Mouse (Mus musculus): ENCODE data around the gene Nwd2. TPM values are rescaled to one million over a fixed set of nuclear protein-coding genes. Genes with fewer than 3 reads are reported as not detected.

Gene Nwd2
- polyA plus RNA-seq, 1 experiment from 2014 or later, result 2.9 TPM

DNA sequence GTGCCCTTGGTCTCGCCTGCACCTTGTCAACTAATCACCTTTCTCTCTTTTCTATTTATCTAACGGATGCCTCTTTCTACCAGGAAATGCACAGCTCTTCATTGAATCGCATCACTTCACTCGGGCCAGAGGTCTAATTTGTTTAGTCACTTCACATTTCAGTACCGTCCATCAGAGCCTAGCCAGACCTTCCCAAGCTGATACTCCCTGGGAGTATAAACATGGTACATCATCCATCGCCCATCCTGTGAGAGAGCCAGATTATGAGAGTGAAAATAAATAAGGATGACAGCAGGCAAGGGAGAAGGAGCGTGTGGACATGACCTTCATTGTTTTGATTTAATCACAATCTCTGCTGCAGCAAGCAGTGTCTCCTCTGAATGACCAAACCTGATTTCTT, 86.6 kb downstream of the Nwd2 start:
- WGBS, result 88% methylated on average over 7 of the region's 7 CpGs
- DNase-seq (ENCODE audit: low spot score), result no peak
- no peaks in the 10 kb centered on the region for H3K4me1 ChIP-seq (ENCODE audit: control insufficient read depth, insufficient read depth, low read length)
- no peak for ATAC-seq
- H3K4me3 ChIP-seq (ENCODE audit: low read depth, low read length), result no peak overlapping the region
- H3K36me3 ChIP-seq (ENCODE audit: control insufficient read depth, insufficient read depth, low read length), result no peaks in the 10 kb centered on the region
- H3K27ac ChIP-seq (ENCODE audit: low read depth, low read length), result no peak overlapping the region
- no peak overlapping the region for H3K4me2 ChIP-seq (ENCODE audit: low read length)
- no peaks in the 10 kb centered on the region for H3K27me3 ChIP-seq (replicated peaks; ENCODE audit: control insufficient read depth, insufficient read depth, low read length)
- no peak overlapping the region for H3K9ac ChIP-seq (ENCODE audit: low read length)
- no peaks in the 10 kb centered on the region for H3K9me3 ChIP-seq (replicated peaks; ENCODE audit: control insufficient read depth, low read length)

DNA sequence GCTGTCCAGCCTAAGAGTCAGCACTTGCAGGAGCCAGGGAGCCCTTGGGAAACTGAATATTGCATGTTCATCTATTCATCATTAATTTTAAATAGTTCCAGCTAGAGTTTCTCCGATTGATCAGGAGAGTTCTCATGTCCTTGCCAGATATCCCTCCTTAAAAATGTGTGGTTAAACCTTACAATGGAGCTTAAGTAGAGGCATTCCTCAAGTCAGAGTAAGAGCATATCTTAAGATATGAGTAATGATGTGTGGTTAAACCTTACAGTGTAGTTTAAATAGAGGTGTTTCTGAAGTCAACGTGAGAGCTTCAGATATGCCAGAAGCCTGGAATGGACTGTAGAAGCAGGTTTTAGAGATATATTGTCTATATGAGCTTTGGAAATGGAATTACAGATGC, 94.5 kb downstream of the Nwd2 start:
- no peaks in the 10 kb centered on the region for H3K27me3 ChIP-seq (replicated peaks; ENCODE audit: control insufficient read depth, insufficient read depth, low read length)
- H3K9me3 ChIP-seq (replicated peaks; ENCODE audit: control insufficient read depth, low read length), result no peaks in the 10 kb centered on the region
- H3K9ac ChIP-seq (ENCODE audit: low read length), result no peak overlapping the region
- no peak overlapping the region for H3K4me3 ChIP-seq (ENCODE audit: low read depth, low read length)
- H3K4me2 ChIP-seq (ENCODE audit: low read length), result no peak overlapping the region
- WGBS, result 92% methylated on average over 2 of the region's 2 CpGs
- no peak for ATAC-seq
- no peaks in the 10 kb centered on the region for H3K36me3 ChIP-seq (ENCODE audit: control insufficient read depth, insufficient read depth, low read length)
- H3K4me1 ChIP-seq (ENCODE audit: control insufficient read depth, insufficient read depth, low read length), result no peaks in the 10 kb centered on the region
- DNase-seq (ENCODE audit: low spot score), result no peak
- H3K27ac ChIP-seq (ENCODE audit: low read depth, low read length), result no peak overlapping the region

DNA sequence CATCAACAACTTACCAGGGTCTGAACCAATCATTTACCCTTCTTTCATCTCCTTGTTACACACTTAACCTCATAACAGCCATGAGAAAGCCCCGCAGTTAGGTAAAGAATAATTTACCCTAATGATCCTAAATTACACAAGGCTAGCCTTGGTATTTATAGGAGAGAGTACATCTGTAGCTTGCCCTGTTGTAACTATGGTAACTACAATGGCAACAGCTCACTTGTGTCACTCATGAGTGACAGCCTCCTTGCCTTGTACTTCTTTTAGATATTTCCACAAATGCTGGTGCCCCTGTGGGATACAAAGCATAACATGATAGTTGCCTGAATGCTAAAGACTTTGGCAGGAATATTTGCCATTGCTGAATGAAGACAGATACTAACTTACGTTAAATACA, 99.4 kb downstream of the Nwd2 start:
- WGBS, result 49% methylated on average over 2 of the region's 2 CpGs
- peak; percentile 29; the same call in 1 of the 2 replicates for ATAC-seq

DNA sequence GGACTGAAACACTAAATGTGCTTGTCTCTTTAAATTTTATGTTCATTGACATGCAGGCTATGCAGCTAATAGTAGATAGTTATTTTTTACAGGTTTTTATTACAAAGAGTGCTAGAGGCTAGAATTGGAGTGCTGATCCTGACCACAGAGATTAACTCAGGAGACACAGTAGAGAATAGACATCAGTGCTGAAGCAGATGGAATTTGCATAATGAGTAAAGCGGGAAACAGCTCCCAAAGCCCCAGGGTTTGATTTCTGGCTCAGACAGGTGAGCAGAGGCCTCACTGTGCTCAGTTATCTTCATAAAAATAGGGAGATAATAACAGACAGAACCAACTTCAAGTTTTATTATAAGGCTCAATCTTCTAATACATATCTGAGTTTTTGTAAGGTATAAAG, 99.9 kb downstream of the Nwd2 start:
- Histone ChIP-seq H3K27me3 (replicated peaks; ENCODE audit: control insufficient read depth, insufficient read depth, low read length) (no peaks in the 10 kb centered on the region), H3K36me3 (ENCODE audit: control insufficient read depth, insufficient read depth, low read length) (no peaks in the 10 kb centered on the region), H3K9ac (ENCODE audit: low read length) (no peak overlapping the region), H3K4me2 (ENCODE audit: low read length) (no peak overlapping the region), H3K4me1 (ENCODE audit: control insufficient read depth, insufficient read depth, low read length) (no peaks in the 10 kb centered on the region), H3K4me3 (ENCODE audit: low read depth, low read length) (no peak overlapping the region), H3K9me3 (replicated peaks; ENCODE audit: control insufficient read depth, low read length) (no peaks in the 10 kb centered on the region), H3K27ac (ENCODE audit: low read depth, low read length) (no peak overlapping the region)
- ATAC-seq (no peak), DNase-seq (ENCODE audit: low spot score) (no peak)
- WGBS, result 47% methylated on average over 1 of the region's 1 CpGs

More for the DNA sequence above, 99.4 kb downstream of the Nwd2 start:
- no peak overlapping the region for H3K9ac ChIP-seq (ENCODE audit: low read length)
- no peak overlapping the region for H3K4me3 ChIP-seq (ENCODE audit: low read depth, low read length)
- no peak overlapping the region for H3K4me2 ChIP-seq (ENCODE audit: low read length)
- DNase-seq (ENCODE audit: low spot score), result peak; percentile 11
- no peaks in the 10 kb centered on the region for H3K4me1 ChIP-seq (ENCODE audit: control insufficient read depth, insufficient read depth, low read length)
- H3K27me3 ChIP-seq (replicated peaks; ENCODE audit: control insufficient read depth, insufficient read depth, low read length), result no peaks in the 10 kb centered on the region
- H3K9me3 ChIP-seq (replicated peaks; ENCODE audit: control insufficient read depth, low read length), result no peaks in the 10 kb centered on the region
- H3K36me3 ChIP-seq (ENCODE audit: control insufficient read depth, insufficient read depth, low read length), result no peaks in the 10 kb centered on the region
- no peak overlapping the region for H3K27ac ChIP-seq (ENCODE audit: low read depth, low read length)

DNA sequence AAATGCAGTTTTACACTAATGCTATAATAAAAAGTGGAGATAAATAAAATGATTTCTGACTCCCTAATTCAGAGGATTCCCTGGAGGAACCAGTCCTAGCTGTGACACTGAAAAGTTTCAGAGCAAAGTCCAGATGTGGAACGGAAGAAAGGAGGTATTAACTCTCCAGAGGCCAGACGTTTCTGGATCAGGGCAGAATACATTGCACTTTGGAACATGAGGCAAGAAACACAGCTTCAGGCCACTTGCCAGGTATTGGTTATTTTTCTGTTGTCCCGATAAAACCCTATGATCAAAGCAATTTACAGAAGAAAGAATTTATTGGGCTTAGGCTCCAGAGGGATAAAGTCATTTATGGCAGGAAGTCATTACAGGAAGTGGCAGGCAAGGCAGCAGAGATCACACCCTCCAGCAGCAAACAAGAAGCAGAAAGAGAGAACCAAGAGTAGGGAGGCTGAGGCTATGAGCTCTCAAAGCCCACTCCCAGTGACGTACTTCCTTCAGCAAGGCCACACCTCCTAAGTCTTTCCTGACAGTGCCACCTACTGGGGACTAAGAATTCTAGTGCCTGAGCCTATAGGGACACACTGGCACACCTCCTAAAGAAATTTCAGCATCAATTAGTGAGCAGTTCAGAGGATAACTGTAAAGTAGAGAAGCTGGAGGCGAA, 106.3 kb downstream of the Nwd2 start:
- no peaks in the 10 kb centered on the region for H3K9me3 ChIP-seq (replicated peaks; ENCODE audit: control insufficient read depth, low read length)
- no peak overlapping the region for H3K27ac ChIP-seq (ENCODE audit: low read depth, low read length)
- no peak overlapping the region for H3K4me2 ChIP-seq (ENCODE audit: low read length)
- WGBS, result 79% methylated on average over 5 of the region's 5 CpGs
- no peak overlapping the region for H3K4me3 ChIP-seq (ENCODE audit: low read depth, low read length)
- H3K9ac ChIP-seq (ENCODE audit: low read length), result no peak overlapping the region
- no peaks in the 10 kb centered on the region for H3K27me3 ChIP-seq (replicated peaks; ENCODE audit: control insufficient read depth, insufficient read depth, low read length)
- H3K4me1 ChIP-seq (ENCODE audit: control insufficient read depth, insufficient read depth, low read length), result no peaks in the 10 kb centered on the region
- ATAC-seq, result no peak
- DNase-seq (ENCODE audit: low spot score), result peak; percentile 19
- no peaks in the 10 kb centered on the region for H3K36me3 ChIP-seq (ENCODE audit: control insufficient read depth, insufficient read depth, low read length)

DNA sequence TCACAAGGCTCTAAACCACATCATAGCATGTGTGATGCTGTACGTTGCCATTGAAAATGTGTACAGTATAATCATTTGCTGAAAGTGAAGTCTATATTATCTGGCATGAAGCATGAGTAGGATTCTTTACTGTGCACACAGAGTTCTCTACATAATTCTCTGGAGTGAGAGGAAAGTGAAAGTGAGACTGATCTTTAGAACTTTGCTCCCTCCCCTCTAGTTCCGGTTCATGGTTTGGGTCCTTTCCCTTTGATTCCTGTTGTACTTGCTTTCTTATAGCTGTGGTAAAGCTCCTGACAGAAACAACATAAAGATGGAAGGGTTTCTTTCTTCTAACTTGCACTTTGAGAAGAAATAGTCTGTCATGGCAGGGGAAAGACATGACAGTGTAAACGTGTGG, 107.0 kb downstream of the Nwd2 start:
- H3K27me3 ChIP-seq (replicated peaks; ENCODE audit: control insufficient read depth, insufficient read depth, low read length), result no peaks in the 10 kb centered on the region
- ATAC-seq, result no peak
- no peaks in the 10 kb centered on the region for H3K4me1 ChIP-seq (ENCODE audit: control insufficient read depth, insufficient read depth, low read length)
- H3K9ac ChIP-seq (ENCODE audit: low read length), result no peak overlapping the region
- no peak overlapping the region for H3K4me3 ChIP-seq (ENCODE audit: low read depth, low read length)
- no peaks in the 10 kb centered on the region for H3K9me3 ChIP-seq (replicated peaks; ENCODE audit: control insufficient read depth, low read length)
- H3K4me2 ChIP-seq (ENCODE audit: low read length), result no peak overlapping the region
- H3K27ac ChIP-seq (ENCODE audit: low read depth, low read length), result no peak overlapping the region
- DNase-seq (ENCODE audit: low spot score), result no peak
- H3K36me3 ChIP-seq (ENCODE audit: control insufficient read depth, insufficient read depth, low read length), result no peaks in the 10 kb centered on the region
- 86% methylated on average over 3 of the region's 3 CpGs for WGBS

DNA sequence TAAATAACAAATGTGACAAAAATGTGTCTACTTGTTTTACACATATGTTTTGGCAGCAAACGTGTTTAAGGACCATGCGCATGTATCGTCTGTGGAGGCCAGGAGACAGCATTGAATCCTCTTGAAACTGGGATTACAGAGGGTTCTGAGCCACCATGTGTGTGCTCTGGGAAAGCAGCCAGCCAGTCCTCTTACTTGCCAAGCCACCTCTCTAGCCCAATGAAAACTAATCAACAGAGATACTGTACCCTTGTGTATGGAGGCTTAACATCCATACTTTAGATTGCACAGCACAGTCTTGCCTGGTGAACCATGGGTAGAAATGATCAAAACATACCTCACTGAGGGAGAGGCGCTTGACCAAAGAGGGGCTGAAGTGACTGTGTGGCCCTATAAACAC, 117.0 kb downstream of the Nwd2 start:
- Histone ChIP-seq H3K9me3 (replicated peaks; ENCODE audit: control insufficient read depth, low read length) (no peaks in the 10 kb centered on the region), H3K36me3 (ENCODE audit: control insufficient read depth, insufficient read depth, low read length) (no peaks in the 10 kb centered on the region), H3K9ac (ENCODE audit: low read length) (no peak overlapping the region), H3K4me3 (ENCODE audit: low read depth, low read length) (no peak overlapping the region), H3K27ac (ENCODE audit: low read depth, low read length) (no peak overlapping the region), H3K27me3 (replicated peaks; ENCODE audit: control insufficient read depth, insufficient read depth, low read length) (no peaks in the 10 kb centered on the region), H3K4me1 (ENCODE audit: control insufficient read depth, insufficient read depth, low read length) (no peaks in the 10 kb centered on the region; the same call in 1 of the 2 replicates), H3K4me2 (ENCODE audit: low read length) (no peak overlapping the region)
- DNase-seq (ENCODE audit: low spot score) (peak; percentile 70), ATAC-seq (peak; percentile 62)
- 63% methylated on average over 4 of the region's 4 CpGs for WGBS

DNA sequence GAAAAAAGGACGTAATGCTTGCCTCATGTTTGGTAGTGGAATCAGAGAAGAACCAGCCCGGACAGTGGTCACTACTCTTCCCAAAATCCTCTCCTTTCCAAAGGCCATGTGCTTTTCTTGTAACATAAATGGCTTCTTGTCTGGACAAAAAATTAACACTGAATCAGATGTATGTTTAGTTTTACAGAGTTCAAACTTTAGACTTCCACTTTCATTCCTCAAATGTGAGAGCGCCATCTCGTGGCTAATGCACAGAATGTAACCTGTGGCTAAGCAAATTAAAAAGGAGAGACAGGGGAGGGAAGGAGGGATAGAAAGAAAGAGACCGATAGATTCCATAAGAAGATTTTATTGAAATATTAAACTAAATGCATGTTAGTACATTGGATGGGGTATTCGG, 117.8 kb downstream of the Nwd2 start:
- peak overlapping the region; percentile 37; the same call in 1 of the 2 replicates for H3K4me2 ChIP-seq (ENCODE audit: low read length)
- H3K9ac ChIP-seq (ENCODE audit: low read length), result no peak overlapping the region

DNA sequence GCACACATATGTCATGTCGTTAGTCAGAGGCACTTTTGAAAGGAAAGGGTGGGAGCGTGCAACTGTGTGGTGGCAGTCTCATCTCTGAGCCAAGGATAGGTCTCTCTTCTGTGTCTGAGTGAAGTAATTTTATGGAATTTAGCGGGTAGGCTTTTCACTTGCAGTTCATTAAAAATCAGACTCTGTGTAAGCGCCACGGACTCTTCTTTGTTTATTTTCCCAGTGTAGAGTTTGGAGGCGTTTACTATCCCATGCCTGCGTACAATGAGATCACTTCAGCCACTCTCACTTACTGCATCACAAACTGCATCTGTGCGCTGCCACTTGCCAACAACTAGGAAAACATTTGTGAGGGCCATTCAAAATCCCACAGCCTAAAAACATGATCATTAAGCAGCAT, 118.6 kb downstream of the Nwd2 start:
- Histone ChIP-seq H3K36me3 (ENCODE audit: control insufficient read depth, insufficient read depth, low read length) (no peaks in the 10 kb centered on the region), H3K27me3 (replicated peaks; ENCODE audit: control insufficient read depth, insufficient read depth, low read length) (no peaks in the 10 kb centered on the region), H3K27ac (ENCODE audit: low read depth, low read length) (peak overlapping the region; percentile 53; the same call in 1 of the 2 replicates), H3K4me3 (ENCODE audit: low read depth, low read length) (no peak overlapping the region), H3K9ac (ENCODE audit: low read length) (peak overlapping the region; percentile 36; the same call in 1 of the 2 replicates), H3K9me3 (replicated peaks; ENCODE audit: control insufficient read depth, low read length) (no peaks in the 10 kb centered on the region), H3K4me2 (ENCODE audit: low read length) (peak overlapping the region; percentile 37), H3K4me1 (ENCODE audit: control insufficient read depth, insufficient read depth, low read length) (no peaks in the 10 kb centered on the region; the same call in 1 of the 2 replicates)
- ATAC-seq, result peak; percentile 78
- WGBS, result 21% methylated on average over 8 of the region's 8 CpGs
- peak; percentile 72 for DNase-seq (ENCODE audit: low spot score)

More for the DNA sequence above, 117.8 kb downstream of the Nwd2 start:
- Histone ChIP-seq H3K27ac (ENCODE audit: low read depth, low read length) (no peak overlapping the region), H3K9me3 (replicated peaks; ENCODE audit: control insufficient read depth, low read length) (no peaks in the 10 kb centered on the region), H3K4me1 (ENCODE audit: control insufficient read depth, insufficient read depth, low read length) (no peaks in the 10 kb centered on the region; the same call in 1 of the 2 replicates), H3K36me3 (ENCODE audit: control insufficient read depth, insufficient read depth, low read length) (no peaks in the 10 kb centered on the region), H3K27me3 (replicated peaks; ENCODE audit: control insufficient read depth, insufficient read depth, low read length) (no peaks in the 10 kb centered on the region), H3K4me3 (ENCODE audit: low read depth, low read length) (no peak overlapping the region)
- ATAC-seq (peak; percentile 45; the same call in 1 of the 2 replicates), DNase-seq (ENCODE audit: low spot score) (peak; percentile 91)
- WGBS, result 41% methylated on average over 6 of the region's 6 CpGs

Measured in forebrain, embryonic 14.5 days (tissue).